ENCODE assay signal across 24 mouse cellular contexts in genomic region chr2:163032622-163033021, GRCm38 (mm10). TPM values are rescaled to one million over a fixed set of nuclear protein-coding genes. Genes with fewer than 3 reads are reported as not detected.
A peak's percentile ranks its signal among the peaks of the same experiment; 100 is the strongest.
DNase-seq lines count a peak whose midpoint lies in the region; ATAC-seq and TF ChIP-seq lines count a peak whose summit lies in the region.
"Had no signal": no experiment of that assay in that cellular context is flagged by ENCODE, and none has a peak within 500 bp of the region (broad histone marks: within the 10 kb centered on the region; RNA-seq: fewer than 3 reads in every experiment).

No protein-coding gene starts in this region.

- H3K9me3 ChIP-seq in ES-Bruce4 (replicated peaks; ENCODE audit: control insufficient read depth, insufficient read depth, low read length, poor library complexity, severe bottlenecking) = no peaks in the 10 kb centered on the region
- H3K9me3 ChIP-seq in embryonic facial prominence, embryonic 14.5 days (ENCODE audit: control insufficient read depth, low read length) = no peaks in the 10 kb centered on the region
- H3K9me3 ChIP-seq: embryonic facial prominence, embryonic 15.5 days; forebrain, embryonic 15.5 days; heart, embryonic 12.5 days; hindbrain, embryonic 10.5 days; hindbrain, embryonic 15.5 days had no signal

- H3K27me3 ChIP-seq in ES-Bruce4 (ENCODE audit: control insufficient read depth, insufficient read depth, low read length, poor library complexity, severe bottlenecking) = no peaks in the 10 kb centered on the region
- H3K27me3 ChIP-seq in embryonic facial prominence, embryonic 14.5 days (replicated peaks; ENCODE audit: control insufficient read depth, insufficient read depth, low read length) = no peaks in the 10 kb centered on the region
- H3K27me3 ChIP-seq: embryonic facial prominence, embryonic 15.5 days; forebrain, embryonic 15.5 days; heart, embryonic 12.5 days; hindbrain, embryonic 15.5 days had no signal

- DNase-seq in 416B (ENCODE audit: low read depth) (peak; percentile 86), R1 (ENCODE audit: low read depth, low spot score) (peak; percentile 86)
- DNase-seq in embryonic facial prominence, embryonic 14.5 days (ENCODE audit: low spot score) = peak; percentile 24
- DNase-seq in right cerebral cortex, postnatal 36 days (ENCODE audit: low spot score in 2 of 2) = no peak
- no peak for DNase-seq in layer of hippocampus, adult 9-11 months
- DNase-seq in spleen, adult 12 weeks (ENCODE audit: low spot score) = no peak
- DNase-seq: adrenal gland, postnatal 25 days; cerebellum, adult 11 months; cerebellum, adult 9-10 months; cerebellum, postnatal 25 days; gastrocnemius, postnatal 36 days; heart, adult 2 months; kidney, adult 8-10 months had no signal

- TF ChIP-seq CTCF in ES-Bruce4 (IDR thresholded peaks at IDR 0.05; ENCODE audit: low read depth, low read length) = no peak

- peaks cover 10% of the 10 kb centered on the region for H3K36me3 ChIP-seq in ES-Bruce4 (ENCODE audit: control insufficient read depth, insufficient read depth, low read length, poor library complexity, severe bottlenecking)
- peaks cover 91% of the 10 kb centered on the region for H3K36me3 ChIP-seq in embryonic facial prominence, embryonic 14.5 days (ENCODE audit: control insufficient read depth, insufficient read depth, low read length)

- H3K27ac ChIP-seq in ES-Bruce4 (ENCODE audit: insufficient read depth, low read length) = peak overlapping the region; percentile 97
- H3K27ac ChIP-seq in embryonic facial prominence, embryonic 14.5 days (replicated peaks; ENCODE audit: low read depth, low read length) = no peak overlapping the region
- H3K27ac ChIP-seq: embryonic facial prominence, embryonic 15.5 days; forebrain, embryonic 15.5 days; heart, adult 2 months; hindbrain, embryonic 10.5 days; hindbrain, embryonic 15.5 days had no signal

- whole genome bisulfite sequencing in embryonic facial prominence, embryonic 14.5 days = 15% methylated on average over 4 of the region's 4 CpGs

- no peak for TF ChIP-seq POLR2A in ES-Bruce4 (IDR thresholded peaks at IDR 0.05; ENCODE audit: insufficient read depth, low read length)

- peak; percentile 78 for TF ChIP-seq EP300 in ES-Bruce4 (IDR thresholded peaks at IDR 0.05; ENCODE audit: insufficient read depth, low read depth, low read length)

- H3K4me3 ChIP-seq in ES-Bruce4 (ENCODE audit: low read depth, low read length) = no peak overlapping the region
- H3K4me3 ChIP-seq in embryonic facial prominence, embryonic 14.5 days (ENCODE audit: low read depth, low read length) = no peak overlapping the region
- H3K4me3 ChIP-seq: embryonic facial prominence, embryonic 15.5 days; forebrain, embryonic 15.5 days; heart, adult 2 months; heart, embryonic 12.5 days; hindbrain, embryonic 10.5 days; hindbrain, embryonic 15.5 days had no signal

- no peak for ATAC-seq in embryonic facial prominence, embryonic 14.5 days (ENCODE audit: low read depth)
- ATAC-seq: forebrain, embryonic 15.5 days; intestine, embryonic 16.5 days had no signal

- H3K4me1 ChIP-seq in ES-Bruce4 (ENCODE audit: control insufficient read depth, insufficient read depth, low read length) = peaks cover 15% of the 10 kb centered on the region
- no peaks in the 10 kb centered on the region for H3K4me1 ChIP-seq in embryonic facial prominence, embryonic 14.5 days (ENCODE audit: control insufficient read depth, insufficient read depth, low read length)
- H3K4me1 ChIP-seq: embryonic facial prominence, embryonic 15.5 days; forebrain, embryonic 15.5 days; hindbrain, embryonic 10.5 days; hindbrain, embryonic 15.5 days had no signal

- H3K9ac ChIP-seq in ES-Bruce4 (ENCODE audit: low read depth, poor library complexity, severe bottlenecking) = 0 out of 2 replicates have a peak overlapping the region, but pooled peaks have one; percentile 7
- no peak overlapping the region for H3K9ac ChIP-seq in embryonic facial prominence, embryonic 14.5 days (ENCODE audit: low read depth, low read length)
- H3K9ac ChIP-seq: embryonic facial prominence, embryonic 15.5 days; forebrain, embryonic 15.5 days; heart, embryonic 12.5 days; hindbrain, embryonic 15.5 days had no signal

- H3K4me2 ChIP-seq in embryonic facial prominence, embryonic 14.5 days (ENCODE audit: low read depth, low read length) = no peak overlapping the region
- H3K4me2 ChIP-seq: embryonic facial prominence, embryonic 15.5 days; forebrain, embryonic 15.5 days; heart, embryonic 12.5 days; hindbrain, embryonic 15.5 days had no signal

RNA-seq across cellular contexts. Expression of gene Ift52, which starts 15.5 kb away (rescaled TPM):
- 62.6 and 69.4 TPM in 2 replicates for polyA plus RNA-seq in ES-Bruce4 (2011; ENCODE audit: insufficient read depth, insufficient read length, low read depth, missing spikeins)
- polyA plus RNA-seq in embryonic facial prominence, embryonic 14.5 days (2014; fragmentation: Nextera tagmentation; extraction: Ambion mirVana) = 40.6 and 48.6 TPM in 2 replicates

RNA-seq across cellular contexts. Expression of gene Mybl2, which starts 21.9 kb away (rescaled TPM):
- 471 and 519 TPM in 2 replicates for polyA plus RNA-seq in ES-Bruce4 (2011; ENCODE audit: insufficient read depth, insufficient read length, low read depth, missing spikeins)
- 16.0 and 16.1 TPM in 2 replicates for polyA plus RNA-seq in embryonic facial prominence, embryonic 14.5 days (2014; fragmentation: Nextera tagmentation; extraction: Ambion mirVana)

RNA-seq across cellular contexts. Expression of gene Sgk2, which starts 45.5 kb away (rescaled TPM):
- polyA plus RNA-seq in ES-Bruce4 (2011; ENCODE audit: insufficient read depth, insufficient read length, low read depth, missing spikeins) = 0.65 and 0.66 TPM in 2 replicates
- not detected in 2 replicates for polyA plus RNA-seq in embryonic facial prominence, embryonic 14.5 days (2014; fragmentation: Nextera tagmentation; extraction: Ambion mirVana)
- polyA plus RNA-seq: embryonic facial prominence, embryonic 15.5 days; forebrain, embryonic 11.5 days; forebrain, embryonic 15.5 days; heart, adult 2 months; hindbrain, embryonic 10.5 days had no signal

RNA-seq across cellular contexts. Expression of gene Gtsf1l, which starts 55.0 kb away (rescaled TPM):
- polyA plus RNA-seq in ES-Bruce4 (2011; ENCODE audit: insufficient read depth, insufficient read length, low read depth, missing spikeins) = 34.9 and 36.3 TPM in 2 replicates
- polyA plus RNA-seq in embryonic facial prominence, embryonic 14.5 days (2014; fragmentation: Nextera tagmentation; extraction: Ambion mirVana) = not detected in 2 replicates
- polyA plus RNA-seq: adrenal gland, adult 2 months; cortical plate, adult 2 months; forebrain, embryonic 11.5 days; forebrain, embryonic 15.5 days; heart, embryonic 12.5 days; heart, embryonic 16.5 days; hindbrain, embryonic 10.5 days; hindbrain, embryonic 15.5 days; intestine, embryonic 16.5 days had no signal

Comparison
In these comparisons a context has a peak if more than half of its experiments do, and no peak if none do; other contexts are left out.
1. DNase-seq: peak in 416B (single experiment), R1 (single experiment) and embryonic facial prominence, embryonic 14.5 days (single experiment); none in right cerebral cortex, postnatal 36 days (0 of 2), layer of hippocampus, adult 9-11 months (single experiment) and spleen, adult 12 weeks (single experiment).
2. RNA of gene Mybl2, which starts 21.9 kb away (polyA plus RNA-seq): 471 to 519 TPM in ES-Bruce4; 16.0 to 16.1 TPM in embryonic facial prominence, embryonic 14.5 days; every median in the first group is over 10 times any median in the second.